9 mouse cellular contexts compared by ENCODE assay signal in the genomic region with DNA sequence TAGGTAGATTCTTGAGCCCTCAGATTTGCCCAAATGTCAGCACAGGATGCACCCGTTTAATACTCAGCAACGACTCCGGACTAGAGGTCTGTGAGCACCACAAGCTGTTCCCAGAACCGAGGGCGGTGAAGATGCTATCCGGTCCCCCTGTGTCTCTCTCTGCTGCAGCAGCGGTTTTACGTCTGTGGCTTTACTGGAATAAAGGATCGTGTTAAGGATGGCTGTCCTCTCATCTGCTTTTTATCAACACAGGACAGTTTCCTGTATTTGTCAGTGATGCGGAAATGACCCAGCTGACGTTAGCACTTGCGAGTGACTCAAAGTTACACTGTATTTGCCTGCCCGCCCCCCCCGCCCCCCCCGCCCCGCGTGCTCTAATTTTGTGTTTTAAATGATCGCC. TPM values are rescaled to one million over a fixed set of nuclear protein-coding genes. Genes with fewer than 3 reads are reported as not detected.
A peak's percentile ranks its signal among the peaks of the same experiment; 100 is the strongest.
DNase-seq lines count a peak whose midpoint lies in the region; ATAC-seq lines count a peak whose summit lies in the region.
"Had no signal": no experiment of that assay in that cellular context is flagged by ENCODE, and none has a peak within 500 bp of the region (broad histone marks: within the 10 kb centered on the region; RNA-seq: fewer than 3 reads in every experiment).

No protein-coding gene starts in this region.

- ATAC-seq in activated CD4-positive, CD25-positive, alpha-beta regulatory T cell, adult 4 months = peak; percentile 99
- no peak for ATAC-seq in hindbrain, embryonic 16.5 days
- ATAC-seq in liver, embryonic 16.5 days (ENCODE audit: low read depth) = peak; percentile 63

- WGBS in hindbrain, embryonic 16.5 days = 64% methylated on average over 18 of the region's 18 CpGs
- 6% methylated on average over 18 of the region's 18 CpGs for WGBS in liver, embryonic 16.5 days (ENCODE audit: insufficient replicate concordance)

- DNase-seq in adrenal gland, postnatal 10 days = peak; percentile 35
- DNase-seq in adrenal gland, adult 18-20 months (ENCODE audit: low spot score in 2 of 2) = no peak
- DNase-seq in spleen, postnatal 36 days (ENCODE audit: low spot score in 2 of 2) = peak; percentile 45 to 63
- no peak for DNase-seq in layer of hippocampus, adult 9-11 months
- no peak for DNase-seq in retina, embryonic 14.5 days (ENCODE audit: low spot score)

- no peak overlapping the region for H3K9ac ChIP-seq in hindbrain, embryonic 16.5 days (ENCODE audit: low read depth, low read length)
- H3K9ac ChIP-seq in liver, embryonic 16.5 days (ENCODE audit: low read depth, low read length) = no peak overlapping the region

- no peaks in the 10 kb centered on the region for H3K27me3 ChIP-seq in hindbrain, embryonic 16.5 days (replicated peaks; ENCODE audit: control insufficient read depth, insufficient read depth, low read length)
- no peaks in the 10 kb centered on the region for H3K27me3 ChIP-seq in liver, embryonic 16.5 days (ENCODE audit: control insufficient read depth, insufficient read depth, low read depth, low read length)

- H3K27ac ChIP-seq in hindbrain, embryonic 16.5 days (ENCODE audit: low read depth, low read length) = no peak overlapping the region
- peak overlapping the region; percentile 30; the same call in 1 of the 2 replicates for H3K27ac ChIP-seq in liver, embryonic 16.5 days (ENCODE audit: low read length)

- peaks cover 2% of the 10 kb centered on the region; the same call in 1 of the 2 replicates for H3K4me1 ChIP-seq in hindbrain, embryonic 16.5 days (ENCODE audit: control insufficient read depth, insufficient read depth, low read depth, low read length)
- no peaks in the 10 kb centered on the region for H3K4me1 ChIP-seq in liver, embryonic 16.5 days (ENCODE audit: control insufficient read depth, low read depth, low read length)

- no peak overlapping the region for H3K4me3 ChIP-seq in hindbrain, embryonic 16.5 days (ENCODE audit: low read length)
- H3K4me3 ChIP-seq in liver, embryonic 16.5 days (ENCODE audit: low read depth, low read length) = no peak overlapping the region; the same call in 1 of the 2 replicates
- H3K4me3 ChIP-seq: erythroblast, embryonic 14.5 days had no signal

- H3K4me2 ChIP-seq in hindbrain, embryonic 16.5 days (ENCODE audit: low read length) = 0 out of 2 replicates have a peak overlapping the region, but pooled peaks have one; percentile 7
- peak overlapping the region; percentile 39 for H3K4me2 ChIP-seq in liver, embryonic 16.5 days (ENCODE audit: low read depth, low read length)

- H3K9me3 ChIP-seq in hindbrain, embryonic 16.5 days (ENCODE audit: control insufficient read depth, low read length) = no peaks in the 10 kb centered on the region
- H3K9me3 ChIP-seq in liver, embryonic 16.5 days (replicated peaks; ENCODE audit: control insufficient read depth, low read length) = no peaks in the 10 kb centered on the region

- no peaks in the 10 kb centered on the region for H3K36me3 ChIP-seq in hindbrain, embryonic 16.5 days (ENCODE audit: control insufficient read depth, insufficient read depth, low read length)
- H3K36me3 ChIP-seq in liver, embryonic 16.5 days (ENCODE audit: control insufficient read depth, insufficient read depth) = no peaks in the 10 kb centered on the region

RNA-seq across cellular contexts. Expression of gene Cemip2, which starts 40.7 kb away (rescaled TPM):
- total RNA-seq in adrenal gland, postnatal 10 days (2021) = 10 to 100 TPM; 23.4 to 25.9 TPM
- 10 to 100 TPM; 12.7 to 15.6 TPM for total RNA-seq in adrenal gland, adult 18-20 months (2021)
- 1 to 10 TPM; 6.3 to 7.2 TPM for polyA plus RNA-seq in activated CD4-positive, CD25-positive, alpha-beta regulatory T cell, adult 4 months (2017; shearing (Covaris generic))
- polyA plus RNA-seq in hindbrain, embryonic 16.5 days (2015; fragmentation: Nextera tagmentation; extraction: Ambion mirVana) = 15.4 and 22.2 TPM in 2 replicates
- 8.0 and 8.7 TPM in 2 replicates for polyA plus RNA-seq in liver, embryonic 16.5 days (2015; fragmentation: Nextera tagmentation; extraction: Ambion mirVana)

Comparison
In these comparisons a context has a peak if more than half of its experiments do, and no peak if none do; other contexts are left out.
1. DNase-seq: peak in adrenal gland, postnatal 10 days (single experiment) and spleen, postnatal 36 days (2 of 2); none in adrenal gland, adult 18-20 months (0 of 2), layer of hippocampus, adult 9-11 months (single experiment) and retina, embryonic 14.5 days (single experiment).